Mouse (Mus musculus): ENCODE data around the gene Agbl3. TPM values are rescaled to one million over a fixed set of nuclear protein-coding genes. Genes with fewer than 3 reads are reported as not detected.

Agbl3 gene
- polyA plus RNA-seq, 1 experiment from 2014 or later = 7.6 TPM

DNA sequence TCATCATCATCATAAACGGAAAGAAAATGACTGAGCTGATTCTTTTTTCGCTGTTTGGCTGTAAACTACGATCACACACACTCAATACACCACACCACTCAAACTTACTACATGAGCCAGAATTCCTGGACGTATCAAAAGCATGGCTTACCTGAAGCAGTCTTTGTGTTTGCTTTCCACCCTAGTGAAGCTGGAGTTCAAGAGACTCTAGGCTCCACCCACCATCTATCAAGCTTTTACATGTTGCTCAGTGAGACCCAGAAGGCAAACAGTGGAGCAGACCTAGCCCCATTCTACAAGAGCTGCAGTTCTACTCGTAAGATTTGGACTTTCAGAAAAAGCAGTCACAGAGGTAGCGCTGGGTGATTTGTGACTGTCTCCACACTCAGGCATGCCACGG, 122.3 kb downstream of the Agbl3 start:
- WGBS = 87% methylated on average over 7 of the region's 7 CpGs
- Histone ChIP-seq H3K27me3 (no peaks in the 10 kb centered on the region), H3K9me3 (no peaks in the 10 kb centered on the region), H3K4me2 (replicated peaks) (no peak overlapping the region), H3K4me3 (no peak overlapping the region), H3K27ac (no peak overlapping the region), H3K36me3 (peaks cover 92% of the 10 kb centered on the region), H3K9ac (no peak overlapping the region), H3K4me1 (no peaks in the 10 kb centered on the region)
- no peak for ATAC-seq (ENCODE audit: low FRiP score, low read depth)

DNA sequence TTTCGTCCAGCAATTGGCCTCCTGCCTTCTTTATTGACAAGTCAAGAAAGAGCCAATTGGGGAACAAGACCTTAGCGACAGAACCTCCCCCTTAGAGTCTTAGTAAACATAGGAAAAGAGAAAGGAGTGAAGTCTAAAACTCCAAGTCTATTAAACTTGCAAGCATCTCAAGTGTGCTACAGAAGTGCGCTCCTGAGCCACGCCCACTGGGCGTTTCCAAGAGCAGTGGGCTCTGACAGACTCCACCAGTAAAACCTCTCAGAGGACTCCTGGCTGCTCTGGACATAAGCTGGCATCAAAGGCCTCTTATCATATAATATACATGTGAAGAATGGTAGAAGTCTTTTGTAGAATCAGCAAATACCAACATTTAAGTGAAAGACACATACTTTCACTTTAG, 123.2 kb downstream of the Agbl3 start:
- no peak overlapping the region for H3K27ac ChIP-seq
- H3K4me3 ChIP-seq = no peak overlapping the region
- H3K4me2 ChIP-seq (replicated peaks) = no peak overlapping the region
- H3K36me3 ChIP-seq = peaks cover 89% of the 10 kb centered on the region
- H3K4me1 ChIP-seq = no peaks in the 10 kb centered on the region
- WGBS = 89% methylated on average over 5 of the region's 5 CpGs
- no peaks in the 10 kb centered on the region for H3K9me3 ChIP-seq
- H3K27me3 ChIP-seq = no peaks in the 10 kb centered on the region
- H3K9ac ChIP-seq = no peak overlapping the region
- ATAC-seq (ENCODE audit: low FRiP score, low read depth) = no peak

DNA sequence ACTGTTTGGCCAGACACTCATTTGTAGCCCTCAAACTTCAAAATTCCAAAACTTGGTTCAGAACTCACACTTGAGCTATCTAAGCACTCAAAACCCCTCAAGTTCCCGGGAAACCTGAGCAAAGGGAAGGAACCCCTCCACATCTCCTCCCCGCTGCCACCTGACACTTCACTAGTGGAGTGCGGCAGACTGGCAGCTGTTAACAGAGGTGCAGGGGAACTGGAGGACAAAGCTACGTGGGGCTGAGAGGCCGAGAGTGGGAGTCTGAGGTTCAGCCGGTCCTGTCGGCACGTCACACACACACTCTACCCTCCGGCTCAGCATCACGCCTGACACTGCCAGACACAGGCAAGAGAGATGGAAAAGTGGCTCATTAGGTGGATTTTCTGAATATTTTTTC, 123.6 kb downstream of the Agbl3 start:
- Histone ChIP-seq H3K4me1 (no peaks in the 10 kb centered on the region), H3K36me3 (peaks cover 88% of the 10 kb centered on the region), H3K9me3 (no peaks in the 10 kb centered on the region), H3K27me3 (no peaks in the 10 kb centered on the region), H3K9ac (no peak overlapping the region), H3K4me3 (no peak overlapping the region), H3K4me2 (replicated peaks) (no peak overlapping the region), H3K27ac (no peak overlapping the region)
- no peak for ATAC-seq (ENCODE audit: low FRiP score, low read depth)
- 77% methylated on average over 10 of the region's 10 CpGs for WGBS

DNA sequence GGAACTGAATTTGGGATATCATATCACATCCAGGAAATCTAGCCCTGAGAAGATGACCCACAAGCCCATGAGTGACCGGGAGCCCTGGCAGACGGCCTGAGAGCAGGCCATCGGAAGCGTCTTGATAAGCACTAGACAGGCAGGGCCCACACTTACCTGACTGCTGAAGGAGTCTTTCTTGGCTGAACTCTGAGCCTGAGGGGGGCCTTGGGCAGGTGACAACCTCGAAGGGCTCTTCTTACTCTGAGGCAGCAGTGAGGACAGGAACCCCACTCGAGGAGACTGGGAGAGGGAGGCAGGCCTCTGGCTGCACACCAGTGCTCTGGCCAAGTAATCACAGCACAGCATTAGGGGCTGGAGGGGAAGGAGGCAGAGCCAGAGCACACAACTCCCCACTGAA, 124.1 kb downstream of the Agbl3 start:
- Histone ChIP-seq H3K4me1 (peaks cover 4% of the 10 kb centered on the region), H3K27me3 (no peaks in the 10 kb centered on the region), H3K36me3 (peaks cover 83% of the 10 kb centered on the region), H3K27ac (no peak overlapping the region), H3K4me2 (replicated peaks) (no peak overlapping the region), H3K4me3 (no peak overlapping the region), H3K9ac (no peak overlapping the region), H3K9me3 (no peaks in the 10 kb centered on the region)
- WGBS = 90% methylated on average over 6 of the region's 6 CpGs
- no peak for ATAC-seq (ENCODE audit: low FRiP score, low read depth)

DNA sequence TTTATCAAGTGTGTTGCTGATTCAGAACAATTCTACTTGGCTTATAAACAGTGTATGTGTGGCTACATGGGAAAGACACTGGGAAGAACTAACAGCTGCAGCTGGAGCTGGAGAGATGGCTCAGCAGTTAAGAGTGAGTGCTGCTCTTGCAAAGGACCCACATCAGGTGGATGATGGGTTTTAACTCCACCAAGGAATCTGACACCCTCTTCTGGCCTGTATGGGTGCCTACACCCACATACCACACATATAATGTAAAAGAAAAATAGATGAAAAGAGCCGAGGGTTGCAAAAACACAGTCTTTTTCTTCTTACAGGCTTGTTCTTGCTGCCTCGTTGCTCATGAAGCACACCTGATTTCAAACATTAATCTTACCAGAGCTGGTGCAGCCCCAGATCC, 125.9 kb downstream of the Agbl3 start:
- H3K4me3 ChIP-seq = no peak overlapping the region
- H3K27ac ChIP-seq = no peak overlapping the region
- ATAC-seq (ENCODE audit: low FRiP score, low read depth) = no peak
- peaks cover 13% of the 10 kb centered on the region for H3K4me1 ChIP-seq
- H3K4me2 ChIP-seq (replicated peaks) = no peak overlapping the region
- no peaks in the 10 kb centered on the region for H3K27me3 ChIP-seq
- no peak overlapping the region for H3K9ac ChIP-seq
- 81% methylated on average over 2 of the region's 2 CpGs for WGBS
- peaks cover 66% of the 10 kb centered on the region for H3K36me3 ChIP-seq
- H3K9me3 ChIP-seq = no peaks in the 10 kb centered on the region

DNA sequence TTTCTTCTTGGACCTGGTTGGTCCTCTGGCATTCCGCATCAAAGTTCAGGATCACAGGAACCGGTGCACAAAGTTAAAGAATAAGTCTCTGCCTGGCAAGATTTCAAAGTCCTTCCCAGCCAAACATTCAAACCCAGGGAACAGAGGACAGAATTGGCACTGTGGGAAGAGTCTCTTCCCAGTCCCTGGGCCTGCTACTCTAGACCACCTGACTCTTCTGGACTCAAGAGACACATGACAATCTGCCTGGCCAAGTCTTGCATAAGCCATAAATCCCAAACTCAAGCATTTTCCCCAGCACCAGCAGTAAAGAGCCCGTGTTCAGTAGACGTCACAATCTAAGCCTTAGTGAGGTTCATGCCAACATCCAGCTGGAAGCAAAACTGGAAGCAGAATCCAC, 126.4 kb downstream of the Agbl3 start:
- peaks cover 13% of the 10 kb centered on the region for H3K4me1 ChIP-seq
- H3K36me3 ChIP-seq = peaks cover 61% of the 10 kb centered on the region
- ATAC-seq (ENCODE audit: low FRiP score, low read depth) = no peak
- WGBS = 93% methylated on average over 4 of the region's 4 CpGs
- H3K4me2 ChIP-seq (replicated peaks) = no peak overlapping the region
- H3K27ac ChIP-seq = no peak overlapping the region
- no peaks in the 10 kb centered on the region for H3K27me3 ChIP-seq
- no peaks in the 10 kb centered on the region for H3K9me3 ChIP-seq
- H3K9ac ChIP-seq = no peak overlapping the region
- H3K4me3 ChIP-seq = no peak overlapping the region

DNA sequence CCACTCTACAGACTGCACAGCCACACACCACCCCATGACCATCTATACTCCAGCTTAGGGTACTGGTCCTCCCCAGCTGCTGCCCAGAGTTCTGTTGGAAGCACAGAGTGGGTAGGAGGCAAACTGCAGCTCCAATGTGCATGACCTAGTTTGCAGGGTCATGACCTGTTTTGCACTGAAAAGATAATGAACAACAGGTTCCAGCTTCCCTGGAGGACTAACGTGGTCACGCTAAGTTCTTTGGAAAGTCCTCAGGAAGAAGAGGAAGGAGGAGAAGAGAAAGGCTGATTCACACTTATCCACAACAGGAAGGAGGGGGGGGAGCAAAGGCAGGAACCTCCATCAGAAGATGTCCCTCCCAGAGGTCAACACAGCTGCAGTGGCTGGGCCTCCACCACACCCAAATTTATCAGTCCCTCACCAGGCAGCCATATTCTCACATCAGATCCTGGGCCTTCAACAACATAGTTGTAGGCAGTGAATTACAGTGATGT, 126.9 kb downstream of the Agbl3 start:
- no peak for ATAC-seq (ENCODE audit: low FRiP score, low read depth)
- H3K36me3 ChIP-seq = peaks cover 56% of the 10 kb centered on the region
- 33% methylated on average over 2 of the region's 2 CpGs for WGBS

DNA sequence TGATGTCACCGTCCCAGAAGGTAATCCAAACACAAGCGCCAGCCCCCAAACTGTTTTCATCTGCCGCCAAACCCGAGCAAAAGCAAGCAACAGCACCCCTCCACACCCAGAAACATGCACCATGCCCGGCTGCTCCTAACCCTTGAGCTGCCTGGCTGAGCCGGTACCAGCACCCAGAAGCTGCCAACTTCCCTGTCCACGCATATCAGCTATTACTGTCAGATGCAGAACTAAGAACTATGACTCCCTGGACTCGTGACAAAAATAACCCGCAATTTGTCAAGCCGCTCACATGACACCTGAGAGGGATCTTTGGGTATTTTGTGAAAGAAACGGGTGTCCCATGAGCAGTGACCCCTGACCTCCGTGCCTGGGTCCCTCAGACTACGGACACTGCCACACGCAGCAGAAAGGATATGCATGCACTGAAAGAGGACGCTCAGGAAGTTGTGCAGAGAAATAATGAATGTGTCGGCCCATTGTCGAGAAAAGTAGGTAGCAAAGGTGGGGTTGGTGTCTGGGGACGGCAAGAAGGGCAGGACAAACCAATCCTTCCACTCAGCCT, 127.5 kb downstream of the Agbl3 start:
- no peak overlapping the region for H3K4me3 ChIP-seq
- H3K4me2 ChIP-seq (replicated peaks) = no peak overlapping the region
- 86% methylated on average over 18 of the region's 18 CpGs for WGBS
- H3K36me3 ChIP-seq = peaks cover 50% of the 10 kb centered on the region
- H3K27me3 ChIP-seq = no peaks in the 10 kb centered on the region
- H3K9ac ChIP-seq = no peak overlapping the region
- no peak for ATAC-seq (ENCODE audit: low FRiP score, low read depth)
- H3K9me3 ChIP-seq = no peaks in the 10 kb centered on the region
- no peak overlapping the region for H3K27ac ChIP-seq
- H3K4me1 ChIP-seq = peaks cover 13% of the 10 kb centered on the region

More for the DNA sequence above, 126.9 kb downstream of the Agbl3 start:
- H3K4me1 ChIP-seq = peaks cover 13% of the 10 kb centered on the region
- no peak overlapping the region for H3K9ac ChIP-seq
- H3K27ac ChIP-seq = no peak overlapping the region
- H3K4me2 ChIP-seq (replicated peaks) = no peak overlapping the region
- H3K4me3 ChIP-seq = no peak overlapping the region
- H3K9me3 ChIP-seq = no peaks in the 10 kb centered on the region
- H3K27me3 ChIP-seq = no peaks in the 10 kb centered on the region

Other genes starting within 250 kb of the Agbl3 start
- gene Cald1, start 181.9 kb upstream of the Agbl3 start, polyA plus RNA-seq (2015; fragmentation: Nextera tagmentation; extraction: Ambion mirVana) = 326 and 328 TPM in 2 replicates
- 2.5 and 2.7 TPM in 2 replicates for gene Tmem140, start 82.7 kb downstream of the Agbl3 start, polyA plus RNA-seq (2015; fragmentation: Nextera tagmentation; extraction: Ambion mirVana)
- gene Cyren, start 97.6 kb downstream of the Agbl3 start, polyA plus RNA-seq (2015; fragmentation: Nextera tagmentation; extraction: Ambion mirVana) = 18.0 and 18.8 TPM in 2 replicates
- gene Wdr91, start 130.4 kb downstream of the Agbl3 start, polyA plus RNA-seq (2015; fragmentation: Nextera tagmentation; extraction: Ambion mirVana) = 11.3 and 11.5 TPM in 2 replicates
- not detected in 2 replicates for gene Stra8, start 139.7 kb downstream of the Agbl3 start, polyA plus RNA-seq (2015; fragmentation: Nextera tagmentation; extraction: Ambion mirVana)
- gene Slc23a4, start 208.0 kb downstream of the Agbl3 start, polyA plus RNA-seq (2015; fragmentation: Nextera tagmentation; extraction: Ambion mirVana) = 0.39 and 0.72 TPM in 2 replicates

All from limb, embryonic 13.5 days (tissue).